Mouse (Mus musculus): ENCODE results near the gene Armh2. TPM values are rescaled to one million over a fixed set of nuclear protein-coding genes. Genes with fewer than 3 reads are reported as not detected.

Armh2 gene
- polyA plus RNA-seq, 1 experiment, result 0.46 TPM

DNA sequence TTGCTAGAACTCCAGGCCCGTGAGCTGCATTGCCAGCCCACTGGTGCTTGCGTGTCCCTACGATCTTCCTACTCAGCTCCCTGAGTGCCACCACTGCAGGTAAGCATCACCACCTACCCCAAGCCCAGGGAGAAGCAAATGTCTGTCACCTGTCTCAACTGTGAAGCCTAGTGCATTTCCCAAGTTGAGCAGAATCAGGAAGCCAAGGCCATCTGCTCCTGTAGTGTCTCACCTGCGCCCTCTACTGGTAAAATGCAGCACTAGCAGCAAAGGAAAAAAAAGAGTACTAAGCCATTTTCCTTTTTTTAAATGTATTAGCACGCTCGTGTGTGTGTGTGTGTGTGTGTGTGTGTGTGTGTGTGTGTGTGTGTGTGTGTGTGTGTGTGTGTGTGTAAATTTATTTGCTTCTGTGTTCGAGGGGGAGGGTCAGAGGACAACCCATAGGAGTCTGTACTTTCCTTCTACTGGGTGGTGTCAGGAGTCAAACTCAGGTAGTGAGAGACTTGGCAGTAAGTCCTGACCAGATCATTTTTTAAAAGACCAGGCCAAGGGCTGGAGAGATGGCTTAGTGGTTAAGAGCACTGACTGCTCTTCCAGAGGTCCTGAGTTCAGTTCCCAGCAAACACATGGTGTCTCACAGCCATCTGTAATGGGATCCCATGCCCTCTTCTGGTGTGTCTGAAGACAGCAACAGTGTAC is 35.3 kb downstream of the Armh2 start:
- TF ChIP-seq CTCF (IDR thresholded peaks at IDR 0.05; ENCODE audit: extremely low read depth, insufficient read depth, low read length), result peak; percentile 89
- TF ChIP-seq POLR2A (IDR thresholded peaks at IDR 0.05; ENCODE audit: extremely low read depth, insufficient read depth, low read length), result no peak
- H3K4me1 ChIP-seq (ENCODE audit: control insufficient read depth, insufficient read depth, low read length), result no peaks in the 10 kb centered on the region
- H3K27ac ChIP-seq (ENCODE audit: insufficient read depth, low read length), result no peak overlapping the region

DNA sequence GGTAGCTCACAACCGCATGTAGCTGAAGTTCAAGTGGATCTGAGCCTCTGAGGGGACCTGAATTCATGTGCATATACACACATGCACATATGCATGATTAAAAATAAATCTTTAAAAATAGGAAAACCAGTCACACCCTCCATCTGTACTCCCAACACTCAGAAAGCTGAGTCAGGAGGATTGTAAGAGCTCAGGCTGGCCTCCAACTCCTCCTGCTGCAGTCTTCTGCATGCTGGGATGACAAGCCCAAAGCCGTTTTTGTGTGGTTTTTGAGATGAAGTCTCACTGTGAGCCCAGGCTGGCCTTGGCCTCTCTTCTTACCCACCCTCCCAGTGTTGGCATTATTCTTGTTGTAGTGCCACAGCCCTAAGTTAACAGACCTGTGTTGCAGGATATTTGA is 37.0 kb downstream of the Armh2 start:
- H3K27ac ChIP-seq (ENCODE audit: insufficient read depth, low read length), result no peak overlapping the region

More for the DNA sequence above, 35.3 kb downstream of the Armh2 start:
- H3K4me3 ChIP-seq (ENCODE audit: insufficient read depth, low read length), result no peak overlapping the region

DNA sequence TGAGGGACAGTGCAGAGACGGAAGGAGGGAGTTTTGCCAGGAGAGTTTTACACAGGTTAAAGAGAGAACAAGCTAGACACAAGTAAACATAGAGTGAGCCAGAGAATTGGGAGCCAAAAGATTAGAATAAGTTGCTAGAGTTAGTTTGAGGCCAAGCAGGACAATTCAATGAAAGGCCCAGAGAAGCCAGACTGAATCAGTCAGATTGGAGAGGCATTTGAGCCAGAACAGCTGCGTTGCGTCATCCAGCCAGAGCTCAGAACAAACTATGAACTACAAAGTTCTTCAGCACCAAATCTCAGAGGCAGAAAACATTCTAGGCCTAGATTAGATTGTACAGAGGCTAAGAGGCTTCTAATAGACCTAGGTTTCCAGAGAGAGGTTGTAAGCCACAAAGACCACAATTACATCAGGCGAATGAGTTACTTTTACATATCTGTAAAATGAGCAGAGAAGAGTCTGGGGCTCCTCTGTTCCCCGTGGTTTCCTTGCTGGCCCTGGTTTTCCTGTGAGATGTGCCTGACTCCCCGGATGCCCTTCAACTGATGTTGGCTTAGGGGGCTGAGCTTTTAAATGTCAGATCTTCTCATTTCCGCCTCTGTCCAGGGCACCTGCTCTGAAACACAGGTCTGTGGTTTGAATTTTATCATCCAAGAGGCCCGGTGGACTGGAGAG is 37.8 kb downstream of the Armh2 start:
- Histone ChIP-seq H3K27ac (ENCODE audit: insufficient read depth, low read length) (no peak overlapping the region), H3K4me1 (ENCODE audit: control insufficient read depth, insufficient read depth, low read length) (no peaks in the 10 kb centered on the region), H3K4me3 (ENCODE audit: insufficient read depth, low read length) (no peak overlapping the region)
- TF ChIP-seq POLR2A (IDR thresholded peaks at IDR 0.05; ENCODE audit: extremely low read depth, insufficient read depth, low read length), result no peak
- no peak for TF ChIP-seq CTCF (IDR thresholded peaks at IDR 0.05; ENCODE audit: extremely low read depth, insufficient read depth, low read length)

More for the DNA sequence above, 37.0 kb downstream of the Armh2 start:
- TF ChIP-seq POLR2A (IDR thresholded peaks at IDR 0.05; ENCODE audit: extremely low read depth, insufficient read depth, low read length) (no peak), CTCF (IDR thresholded peaks at IDR 0.05; ENCODE audit: extremely low read depth, insufficient read depth, low read length) (no peak)
- no peak overlapping the region for H3K4me3 ChIP-seq (ENCODE audit: insufficient read depth, low read length)
- no peaks in the 10 kb centered on the region for H3K4me1 ChIP-seq (ENCODE audit: control insufficient read depth, insufficient read depth, low read length)

DNA sequence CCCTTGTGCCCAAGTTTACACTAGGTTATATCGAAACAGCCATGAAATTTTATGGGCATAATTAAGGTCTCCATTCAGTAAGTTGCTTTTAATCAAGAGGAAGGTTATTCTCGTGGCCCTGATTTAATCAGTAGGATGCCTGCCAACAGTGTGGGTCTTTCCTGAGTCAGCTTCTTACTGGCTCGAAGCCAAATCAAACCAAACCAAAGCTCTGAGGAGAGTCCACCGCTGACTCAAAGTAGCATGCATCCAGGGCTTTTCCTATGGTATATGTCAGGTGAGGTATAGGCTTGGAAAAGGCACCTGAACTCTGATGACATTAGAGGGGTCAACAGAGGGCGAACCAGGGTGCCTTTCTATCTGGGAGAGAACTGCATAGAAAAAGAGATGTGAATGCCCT is 40.9 kb downstream of the Armh2 start:
- no peaks in the 10 kb centered on the region for H3K4me1 ChIP-seq (ENCODE audit: control insufficient read depth, insufficient read depth, low read length)
- H3K4me3 ChIP-seq (ENCODE audit: insufficient read depth, low read length), result no peak overlapping the region
- no peak overlapping the region for H3K27ac ChIP-seq (ENCODE audit: insufficient read depth, low read length)
- TF ChIP-seq POLR2A (IDR thresholded peaks at IDR 0.05; ENCODE audit: extremely low read depth, insufficient read depth, low read length) (no peak), CTCF (IDR thresholded peaks at IDR 0.05; ENCODE audit: extremely low read depth, insufficient read depth, low read length) (no peak)

DNA sequence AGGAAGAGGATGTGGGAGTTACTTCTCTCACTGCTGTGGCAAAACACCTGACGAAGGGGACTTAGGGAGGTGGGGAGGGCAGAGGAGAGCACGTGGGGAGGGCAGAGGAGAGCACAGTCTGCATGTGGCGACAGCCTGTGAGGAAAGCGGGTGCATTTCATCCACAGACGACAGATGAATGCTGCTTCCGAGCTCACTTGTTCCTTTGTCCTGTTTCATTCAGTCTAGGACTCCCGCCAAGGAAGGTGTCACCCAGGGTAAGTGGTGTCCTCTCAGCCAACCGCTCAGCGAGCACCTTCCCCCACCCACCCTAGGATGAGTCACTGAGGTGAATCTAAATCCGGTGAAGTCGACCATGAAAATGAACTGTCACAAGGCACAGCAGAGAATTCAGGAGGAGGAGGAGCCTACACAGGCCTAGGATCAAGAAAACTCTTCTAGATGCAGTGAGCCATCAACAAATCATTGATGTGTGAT is 45.0 kb downstream of the Armh2 start:
- TF ChIP-seq POLR2A (IDR thresholded peaks at IDR 0.05; ENCODE audit: extremely low read depth, insufficient read depth, low read length) (no peak), CTCF (IDR thresholded peaks at IDR 0.05; ENCODE audit: extremely low read depth, insufficient read depth, low read length) (no peak)
- Histone ChIP-seq H3K4me1 (ENCODE audit: control insufficient read depth, insufficient read depth, low read length) (peaks cover 2% of the 10 kb centered on the region; the same call in 1 of the 2 replicates), H3K27ac (ENCODE audit: insufficient read depth, low read length) (no peak overlapping the region), H3K4me3 (ENCODE audit: insufficient read depth, low read length) (no peak overlapping the region)

DNA sequence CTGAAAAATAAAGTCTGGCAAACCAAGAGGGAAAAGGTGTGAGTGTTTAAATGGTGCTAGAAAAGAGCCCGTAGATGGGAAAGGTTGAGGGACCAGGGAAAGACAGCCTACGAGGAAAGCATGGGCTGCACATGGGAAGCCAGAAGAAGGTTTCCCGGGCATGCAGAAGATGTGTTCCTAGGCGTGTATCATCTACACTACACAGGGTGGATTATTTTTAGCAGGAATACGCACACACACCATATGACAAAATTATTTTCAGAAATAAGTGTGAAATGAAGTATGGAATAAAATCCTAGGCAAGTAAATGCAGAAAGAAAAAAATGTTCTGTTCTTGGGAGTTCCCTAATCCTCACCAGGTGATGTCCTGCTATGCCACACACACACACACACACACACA is 46.4 kb downstream of the Armh2 start:
- TF ChIP-seq CTCF (IDR thresholded peaks at IDR 0.05; ENCODE audit: extremely low read depth, insufficient read depth, low read length), result no peak
- no peak for TF ChIP-seq POLR2A (IDR thresholded peaks at IDR 0.05; ENCODE audit: extremely low read depth, insufficient read depth, low read length)
- Histone ChIP-seq H3K27ac (ENCODE audit: insufficient read depth, low read length) (no peak overlapping the region), H3K4me1 (ENCODE audit: control insufficient read depth, insufficient read depth, low read length) (peaks cover 4% of the 10 kb centered on the region; the same call in 1 of the 2 replicates), H3K4me3 (ENCODE audit: insufficient read depth, low read length) (no peak overlapping the region)

DNA sequence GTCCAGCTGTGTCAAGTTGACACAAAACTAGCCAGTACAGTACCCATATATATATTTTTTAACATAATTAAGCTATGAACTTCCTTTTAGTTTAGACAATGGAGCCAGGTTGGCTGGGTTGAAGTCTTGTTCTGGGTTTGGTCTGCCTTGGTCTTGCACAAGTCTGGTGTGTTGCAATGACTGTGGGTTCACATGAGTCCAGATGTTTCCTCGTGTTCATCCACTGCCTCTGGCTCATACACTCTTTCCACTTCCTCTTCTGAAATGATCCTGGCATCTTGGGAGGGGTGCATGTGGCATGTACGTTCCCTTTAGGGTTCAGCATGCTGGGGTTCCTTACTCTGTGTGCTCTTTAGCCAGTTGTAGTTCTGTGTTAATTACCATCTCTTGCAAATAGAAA is 50.3 kb downstream of the Armh2 start:
- no peak for TF ChIP-seq POLR2A (IDR thresholded peaks at IDR 0.05; ENCODE audit: extremely low read depth, insufficient read depth, low read length)
- no peak for TF ChIP-seq CTCF (IDR thresholded peaks at IDR 0.05; ENCODE audit: extremely low read depth, insufficient read depth, low read length)
- Histone ChIP-seq H3K27ac (ENCODE audit: insufficient read depth, low read length) (no peak overlapping the region), H3K4me3 (ENCODE audit: insufficient read depth, low read length) (no peak overlapping the region), H3K4me1 (ENCODE audit: control insufficient read depth, insufficient read depth, low read length) (peaks cover 4% of the 10 kb centered on the region; the same call in 1 of the 2 replicates)

DNA sequence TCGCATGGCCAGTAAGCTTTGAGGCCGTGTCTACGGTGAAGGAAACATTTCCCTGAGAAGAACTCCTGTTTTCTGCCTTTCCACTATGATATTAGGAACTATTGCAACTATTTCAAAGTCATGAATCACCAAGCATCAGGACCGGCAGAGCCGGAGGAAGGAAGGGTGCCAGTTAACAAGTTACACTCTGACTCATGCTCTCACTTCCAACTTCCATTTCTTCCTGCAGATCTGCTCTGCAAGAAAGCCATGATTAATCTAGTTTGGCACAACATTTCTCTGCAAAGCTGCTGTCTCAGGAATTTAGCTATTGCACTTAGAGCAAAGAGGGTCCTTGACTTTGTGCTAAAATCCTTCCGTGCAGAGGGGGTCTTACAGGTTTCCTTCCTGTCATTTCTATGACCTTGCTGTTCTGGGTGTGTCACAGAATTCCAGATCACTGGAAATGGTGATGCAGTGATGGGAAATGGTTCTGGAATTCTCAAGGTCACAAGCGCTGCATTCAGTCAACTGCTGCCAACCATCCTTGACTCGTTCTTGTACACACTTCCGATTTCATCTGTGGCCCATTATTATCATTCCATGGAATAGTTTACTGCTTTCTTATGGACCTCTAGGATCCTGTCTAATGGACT is 51.5 kb downstream of the Armh2 start:
- H3K4me3 ChIP-seq (ENCODE audit: insufficient read depth, low read length), result no peak overlapping the region
- TF ChIP-seq POLR2A (IDR thresholded peaks at IDR 0.05; ENCODE audit: extremely low read depth, insufficient read depth, low read length), result no peak
- no peak for TF ChIP-seq CTCF (IDR thresholded peaks at IDR 0.05; ENCODE audit: extremely low read depth, insufficient read depth, low read length)
- H3K4me1 ChIP-seq (ENCODE audit: control insufficient read depth, insufficient read depth, low read length), result peaks cover 4% of the 10 kb centered on the region; the same call in 1 of the 2 replicates

More for the DNA sequence above, 51.5 kb downstream of the Armh2 start:
- H3K27ac ChIP-seq (ENCODE audit: insufficient read depth, low read length), result no peak overlapping the region

Other genes with a start within 250 kb of the Armh2 start
- gene Ripor2, start 159.0 kb upstream of the Armh2 start, polyA plus RNA-seq (2012; rRNA removed), result 25.6 and 26.6 TPM in 2 replicates
- gene Gmnn, start 20.7 kb downstream of the Armh2 start, polyA plus RNA-seq (2012; rRNA removed), result 5.1 and 6.0 TPM in 2 replicates
- 115 and 122 TPM in 2 replicates for gene BC005537, start 60.4 kb downstream of the Armh2 start, polyA plus RNA-seq (2012; rRNA removed)
- gene Acot13, start 90.3 kb downstream of the Armh2 start, polyA plus RNA-seq (2012; rRNA removed), result 153 and 169 TPM in 2 replicates
- 25.2 and 28.8 TPM in 2 replicates for gene Tdp2, start 90.4 kb downstream of the Armh2 start, polyA plus RNA-seq (2012; rRNA removed)
- 16.4 and 16.8 TPM in 2 replicates for gene D130043K22Rik, start 103.9 kb downstream of the Armh2 start, polyA plus RNA-seq (2012; rRNA removed)
- 39.0 TPM in 2 replicates for gene Aldh5a1, start 196.4 kb downstream of the Armh2 start, polyA plus RNA-seq (2012; rRNA removed)
- gene Gpld1, start 201.9 kb downstream of the Armh2 start, polyA plus RNA-seq (2012; rRNA removed), result 21.7 and 22.6 TPM in 2 replicates

Measured in cortical plate, adult 2 months (tissue).